Mouse (Mus musculus): ENCODE measurements around the gene Adgrg5.

DNA sequence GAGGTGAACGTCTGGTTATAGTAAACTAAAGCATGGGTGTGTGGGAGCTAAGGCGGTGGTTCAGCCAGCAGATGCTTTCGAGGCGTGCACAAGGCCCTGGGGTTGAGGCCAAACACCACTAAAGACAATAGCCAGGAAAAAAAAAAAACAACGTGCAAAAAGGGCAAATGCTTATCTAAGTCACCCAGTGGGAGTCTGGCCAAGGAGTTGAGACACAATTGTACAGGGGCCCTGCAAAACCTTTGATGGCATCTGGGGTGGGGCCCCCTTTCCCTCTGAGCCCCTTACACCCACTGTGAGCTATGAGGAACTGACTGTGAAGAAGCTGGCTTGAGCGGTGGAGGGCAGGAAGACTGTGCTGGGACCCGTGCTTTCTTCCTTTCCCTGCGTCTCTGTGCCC, 892 bp upstream of the Adgrg5 start:
- TF ChIP-seq CTCF (IDR thresholded peaks at IDR 0.05; ENCODE audit: low read depth, low read length) (no peak), POLR2A (IDR thresholded peaks at IDR 0.05; ENCODE audit: borderline replicate concordance, low read depth, low read length) (no peak)
